Mouse (Mus musculus) cerebellum, adult 9-10 months (tissue): ENCODE results near the gene Hus1b.

ENCODE experiments used
- DNase-seq: peaks from one replicate; pipeline ENCODE4 v3.0.0; 2022

Hus1b gene

GRCm38 (mm10) chr13:30947129-30947528, 430 bp downstream of the Hus1b start:
- DNase-seq = no peak

DNA sequence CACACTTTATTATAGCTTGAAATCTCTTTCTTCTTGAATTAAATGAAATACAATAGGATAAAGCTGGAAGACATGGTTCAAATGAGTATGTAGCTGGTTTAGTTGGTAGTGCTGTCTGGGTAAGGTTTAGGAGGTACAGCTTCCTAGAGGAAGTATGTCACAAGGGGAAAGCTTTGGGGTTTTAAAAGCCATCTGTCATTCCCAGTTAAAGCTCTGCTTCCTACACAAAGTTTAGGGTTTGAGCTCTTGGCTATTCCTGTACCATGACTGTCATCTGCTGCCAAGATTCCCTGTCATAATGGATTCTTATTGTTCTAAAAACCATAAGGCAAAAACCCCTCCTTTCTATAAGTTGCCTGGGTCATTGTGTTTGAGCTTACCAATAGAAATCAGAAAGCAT, 1.8 kb downstream of the Hus1b start:
- DNase-seq = no peak

DNA sequence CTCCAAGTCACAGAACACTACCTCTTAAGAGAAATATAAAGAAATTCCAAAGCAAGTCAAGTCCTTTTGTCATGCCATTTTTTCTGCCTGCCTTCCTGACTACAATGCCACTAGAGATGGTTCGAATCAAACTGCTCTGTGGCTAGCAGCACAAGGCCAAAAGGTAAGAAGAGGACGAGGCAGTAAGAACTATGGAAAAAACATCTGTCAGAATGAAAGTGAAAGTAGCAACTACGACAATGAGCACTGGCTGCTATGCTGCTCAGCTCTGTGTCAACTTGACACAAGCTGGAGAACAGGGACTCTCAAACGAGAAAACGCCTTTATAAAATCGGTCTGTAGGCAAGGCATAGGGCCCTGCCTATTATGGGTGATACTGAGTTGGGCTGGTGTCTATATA, 14.6 kb downstream of the Hus1b start:
- DNase-seq = no peak

- DNase-seq = no peak
Observed at GRCm38 (mm10) chr13:30931613-30932012, 15.9 kb downstream of the Hus1b start.

- DNase-seq = no peak
Observed at GRCm38 (mm10) chr13:30929119-30929518, 18.4 kb downstream of the Hus1b start.

DNA sequence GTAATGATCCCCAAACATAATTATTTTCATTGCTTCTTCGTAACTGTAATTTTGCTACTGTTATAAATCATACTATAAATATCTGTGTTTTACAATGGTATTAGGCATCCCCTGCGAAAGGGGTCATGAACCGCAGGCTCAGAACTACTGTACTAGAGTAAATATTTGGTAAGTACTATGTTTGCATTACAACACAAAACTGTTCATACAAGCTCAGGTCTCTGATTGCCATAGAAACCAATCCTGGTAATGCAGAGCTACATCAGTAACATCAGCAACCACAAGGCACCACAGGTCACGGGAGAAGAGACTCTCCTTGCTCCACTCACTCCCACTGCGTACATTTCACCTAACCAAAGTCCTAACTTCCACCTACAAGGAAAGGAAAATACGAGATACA, 23.3 kb downstream of the Hus1b start:
- DNase-seq = no peak

GRCm38 (mm10) chr13:30921914-30922313, 25.6 kb downstream of the Hus1b start:
- no peak for DNase-seq

- DNase-seq = no peak
Observed at GRCm38 (mm10) chr13:30913757-30914156, 33.8 kb downstream of the Hus1b start.

DNA sequence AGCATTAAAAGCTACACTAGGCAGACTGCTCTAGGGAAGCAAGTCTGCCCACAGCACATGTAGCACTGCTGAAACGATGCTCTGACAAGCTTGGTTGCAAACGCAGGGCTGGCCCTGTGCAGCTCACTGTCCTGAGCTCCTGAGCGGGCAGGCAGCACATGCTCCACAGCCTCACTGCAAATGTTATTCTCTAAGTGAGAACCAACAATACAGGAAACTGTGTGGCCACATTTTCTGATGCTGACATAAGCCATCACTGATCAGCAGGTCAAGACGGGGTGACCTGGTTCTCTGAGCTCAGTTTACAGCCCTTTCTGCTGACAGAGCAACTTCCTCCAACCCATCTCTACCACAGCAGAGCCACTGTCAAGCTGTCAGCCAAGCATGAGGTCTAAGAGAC, 34.5 kb downstream of the Hus1b start:
- DNase-seq = no peak

DNA sequence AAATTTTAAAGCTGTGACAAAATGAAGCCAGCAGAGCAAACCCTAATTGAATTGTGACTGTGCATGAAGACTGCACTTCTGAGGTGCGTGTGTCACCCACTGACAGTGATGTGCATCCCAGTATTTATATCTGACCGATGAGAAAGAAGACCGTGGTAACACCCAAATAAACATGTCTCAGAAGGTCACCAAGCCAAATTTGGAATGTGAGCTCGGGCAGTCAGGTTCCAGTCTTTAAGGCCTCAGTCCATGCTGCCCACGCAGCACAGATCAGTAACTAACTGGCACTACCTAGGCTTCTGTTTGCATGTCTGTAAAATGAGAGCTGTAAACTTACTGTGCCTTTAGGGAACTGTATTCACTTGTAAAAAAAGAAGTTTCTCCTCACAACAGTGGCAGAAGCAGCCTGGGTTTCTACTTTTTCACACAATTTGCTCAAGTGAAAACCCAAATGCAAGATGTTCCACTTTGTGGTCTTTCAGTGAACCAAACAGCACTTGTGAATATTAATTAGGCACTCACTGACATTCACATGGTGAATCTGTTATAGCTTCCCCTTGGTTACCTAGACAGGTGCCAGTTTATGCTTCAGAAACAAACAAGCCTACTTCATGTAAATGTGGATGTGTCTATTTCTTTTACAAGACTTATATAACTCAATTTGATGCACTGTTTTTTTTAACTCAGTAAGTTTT, 35.5 kb downstream of the Hus1b start:
- DNase-seq = no peak

- no peak for DNase-seq
Observed at GRCm38 (mm10) chr13:30910889-30911288, 36.7 kb downstream of the Hus1b start.

DNA sequence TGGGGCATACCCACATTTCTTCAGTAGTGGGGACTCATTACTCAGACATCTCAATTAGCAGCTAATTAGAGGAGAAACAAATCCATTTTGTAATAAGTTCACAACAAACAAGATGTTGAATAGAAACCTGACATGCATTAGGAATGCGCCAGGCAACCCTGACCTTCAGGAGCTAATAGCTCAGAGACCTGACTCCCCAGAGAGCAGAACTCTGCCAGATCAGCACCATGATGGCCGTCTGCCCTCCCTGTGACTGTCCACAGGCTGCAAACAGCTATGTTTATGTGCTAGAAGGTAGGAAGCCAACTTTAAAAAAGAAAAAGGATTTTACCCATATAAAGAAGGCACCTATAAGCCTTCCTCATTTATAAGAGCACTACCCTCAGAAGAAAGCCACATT, 45.3 kb downstream of the Hus1b start:
- no peak for DNase-seq

GRCm38 (mm10) chr13:30901387-30902041, 46.0 kb downstream of the Hus1b start:
- no peak for DNase-seq
